Mouse (Mus musculus) lung, adult 2 months (tissue): ENCODE results near the gene Snf8. TPM values are rescaled to one million over a fixed set of nuclear protein-coding genes. Genes with fewer than 3 reads are reported as not detected.
A peak's percentile ranks its signal among the peaks of the same experiment; 100 is the strongest.

Experiments
- DNase-seq: peaks from one replicate; pipeline ENCODE4 v3.0.0; 2022
- H3K4me1 ChIP-seq: fragments of 200-500 bp; 2 replicates; pipeline ENCODE4 v1.6.1; 2011; ENCODE audit warnings: low read length; ENCODE audit not compliant: control insufficient read depth, insufficient read depth
- H3K4me3 ChIP-seq: fragments of 200-500 bp; replicated peaks from 2 replicates; pipeline ENCODE3; 2011; ENCODE audit warnings: low read depth, mild to moderate bottlenecking, control low read depth, low read length; ENCODE audit errors: extremely low read depth
- CTCF ChIP-seq: fragments of 200-500 bp; IDR thresholded peaks from 2 replicates; pipeline ENCODE4 v1.5.1; 2011; ENCODE audit warnings: mild to moderate bottlenecking, low read length, control low read depth; ENCODE audit not compliant: insufficient read depth
- POLR2A ChIP-seq: fragments of 200-500 bp; IDR thresholded peaks from 2 replicates; pipeline ENCODE4 v1.6.1; 2011; ENCODE audit warnings: low read depth, mild to moderate bottlenecking, control low read depth, low read length, borderline replicate concordance; ENCODE audit errors: extremely low read depth
- WGBS: fragments of 180-500 bp; shearing (Covaris S2); methylation state at CpG from one replicate; pipeline ENCODE4 v1.1.7; 2018; 5-methylcytosine and 5-hydroxymethylcytosine counted together
- polyA plus RNA-seq: library from polyadenylated mRNA; depleted of rRNA; stranded (reverse); fragments of >200 nt; gene quantifications from 2 replicates; pipeline ENCODE4 v1.2.3, GENCODE M21; 2012

The Snf8 gene
- polyA plus RNA-seq, 1 experiment: 24.1 TPM

DNA sequence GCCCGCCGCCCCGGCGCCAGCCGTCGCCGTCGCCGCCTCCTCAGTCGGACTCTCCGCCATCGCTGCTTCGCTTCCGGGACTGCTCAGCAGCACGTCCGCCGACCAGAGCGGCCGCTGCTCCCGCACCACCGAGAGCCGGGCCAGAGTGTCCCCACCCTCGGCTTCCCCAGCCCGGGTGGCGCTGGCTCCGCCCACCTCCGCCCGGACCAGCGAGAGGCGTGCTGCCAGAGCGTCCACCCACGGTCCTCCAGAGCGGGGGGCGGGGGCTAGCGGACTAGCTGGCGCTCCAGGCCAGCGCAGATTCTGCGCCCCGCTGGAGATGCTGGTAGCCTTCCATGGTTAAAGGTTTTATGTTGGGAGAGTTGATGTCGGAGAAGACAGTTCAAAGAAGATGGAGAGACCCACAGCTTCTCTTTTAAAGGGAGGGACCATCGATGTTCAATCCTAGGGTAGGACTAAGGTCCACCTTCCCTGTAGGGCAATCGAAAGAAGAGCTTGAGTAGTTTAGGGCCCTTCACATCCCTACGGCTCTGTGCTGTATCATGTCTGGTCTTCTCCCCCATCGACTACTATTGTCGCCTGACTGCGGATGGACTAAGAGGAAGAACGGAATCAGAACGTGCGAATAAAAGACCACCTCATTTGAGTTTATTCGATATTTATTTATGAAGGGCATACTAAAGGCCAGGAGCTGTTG, 30.7 kb downstream of the Snf8 start, which contains the start of gene Ube2z:
TSS of gene Ube2z (minus strand) at position 174 of the 697 bp plus-strand sequence.
- TF ChIP-seq CTCF (no peak), POLR2A (peak; percentile 84)
- DNase-seq: peak; percentile 95
- 5% methylated on average over 50 of the region's 50 CpGs for WGBS

DNA sequence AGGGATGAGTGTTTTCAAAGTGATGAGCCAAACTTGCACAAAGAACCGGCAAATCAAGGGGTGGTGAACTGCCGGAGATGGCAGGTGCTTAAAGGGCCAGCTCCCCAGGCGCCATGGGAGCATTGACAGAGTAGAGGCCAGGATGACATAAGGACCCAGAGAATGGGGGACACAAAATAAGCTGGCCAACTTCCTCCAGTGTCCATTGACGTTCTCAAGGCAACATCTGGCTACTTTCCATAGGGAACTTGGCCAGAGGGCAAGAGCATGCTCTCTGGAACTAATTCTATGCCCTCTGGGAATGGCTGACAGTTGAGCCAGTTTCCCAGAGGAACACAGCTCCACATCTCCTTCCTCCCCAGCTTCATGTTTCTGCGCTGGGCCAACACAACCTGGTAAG, 33.5 kb downstream of the Snf8 start:
- 49% methylated on average over 5 of the region's 5 CpGs for WGBS
- Histone ChIP-seq H3K4me3 (no peak overlapping the region), H3K4me1 (peaks cover 8% of the 10 kb centered on the region)
- no peak for DNase-seq
- TF ChIP-seq CTCF: no peak
- no peak for TF ChIP-seq POLR2A

More for the DNA sequence above, 30.7 kb downstream of the Snf8 start, which contains the start of gene Ube2z:
- peaks cover 13% of the 10 kb centered on the region for H3K4me1 ChIP-seq
- H3K4me3 ChIP-seq: peak within 1 kb of the TSS; percentile 76

- no peak for TF ChIP-seq POLR2A
- DNase-seq: no peak
- Histone ChIP-seq H3K4me1 (peaks cover 4% of the 10 kb centered on the region; the same call in 1 of the 2 replicates), H3K4me3 (no peak overlapping the region)
- WGBS: 93% methylated on average over 7 of the region's 7 CpGs
Observed at GRCm38 (mm10) chr11:96070353-96070752, 35.7 kb downstream of the Snf8 start.

DNA sequence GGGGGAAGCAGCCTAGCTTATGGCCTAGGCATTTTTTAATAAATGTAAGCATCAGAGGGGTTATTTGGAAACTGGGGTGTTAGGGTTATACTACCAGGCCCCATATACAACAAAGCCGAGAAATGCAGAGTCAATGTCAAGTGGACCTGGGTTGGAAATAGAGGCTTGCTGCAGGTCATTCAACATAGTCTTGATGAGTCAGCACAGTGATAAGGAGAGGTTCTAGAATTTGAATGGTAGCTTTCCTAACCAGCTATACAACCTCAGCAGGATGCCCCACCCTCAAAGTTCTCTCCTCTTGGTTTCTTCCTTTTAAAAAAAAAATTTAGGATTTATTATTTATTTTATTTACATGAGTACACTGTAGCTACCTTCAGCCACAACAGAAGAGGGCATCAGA, 36.3 kb downstream of the Snf8 start:
- DNase-seq: no peak
- H3K4me3 ChIP-seq: no peak overlapping the region
- 90% methylated on average over 1 of the region's 1 CpGs for WGBS
- TF ChIP-seq CTCF (no peak), POLR2A (no peak)
- H3K4me1 ChIP-seq: peaks cover 4% of the 10 kb centered on the region; the same call in 1 of the 2 replicates

DNA sequence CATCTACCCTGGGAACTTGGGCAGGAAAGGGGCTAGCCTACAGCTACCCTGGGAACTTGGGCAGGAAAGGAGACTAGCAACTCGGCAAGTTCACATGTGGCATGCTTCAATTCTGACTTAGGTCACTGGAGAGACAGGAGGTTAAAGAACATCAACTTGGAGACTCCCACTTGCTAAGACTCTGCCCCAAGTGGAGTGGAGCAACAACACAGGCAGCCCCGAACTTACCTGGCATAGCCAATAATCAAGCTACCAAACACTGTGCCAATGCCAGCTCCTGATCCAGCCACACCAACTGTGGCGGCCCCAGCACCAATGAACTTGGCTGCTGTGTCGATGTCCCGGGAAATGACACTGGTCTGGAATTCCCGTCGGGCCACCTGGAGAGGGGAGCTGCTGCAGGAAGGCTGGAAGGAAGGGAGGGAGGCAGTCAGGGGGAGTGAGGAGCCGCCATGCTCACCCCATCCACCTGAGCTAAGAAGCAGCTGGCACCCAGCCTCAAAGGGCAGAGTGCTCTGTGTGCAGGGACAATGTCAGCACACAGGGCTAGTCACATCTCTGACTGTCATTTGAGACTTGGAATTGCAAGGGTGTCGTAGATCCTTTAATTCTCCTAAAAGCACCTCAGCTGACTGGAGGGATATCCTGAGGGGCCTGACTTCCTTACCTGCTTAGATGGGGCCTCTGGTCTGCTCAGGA, 38.8 kb downstream of the Snf8 start:
- peaks cover 6% of the 10 kb centered on the region; the same call in 1 of the 2 replicates for H3K4me1 ChIP-seq
- no peak overlapping the region for H3K4me3 ChIP-seq
- 75% methylated on average over 9 of the region's 9 CpGs for WGBS
- TF ChIP-seq POLR2A (no peak), CTCF (no peak)
- no peak for DNase-seq

GRCm38 (mm10) chr11:96074351-96075176, 39.9 kb downstream of the Snf8 start:
- peak overlapping the region; percentile 89 for H3K4me3 ChIP-seq
- TF ChIP-seq POLR2A: no peak
- no peak for TF ChIP-seq CTCF
- peaks cover 6% of the 10 kb centered on the region; the same call in 1 of the 2 replicates for H3K4me1 ChIP-seq
- DNase-seq: no peak
- 12% methylated on average over 17 of the region's 17 CpGs for WGBS

- peak overlapping the region; percentile 89 for H3K4me3 ChIP-seq
- under 1% methylated on average over 15 of the region's 15 CpGs for WGBS
- no peak for TF ChIP-seq CTCF
- TF ChIP-seq POLR2A: no peak
- H3K4me1 ChIP-seq: peaks cover 6% of the 10 kb centered on the region; the same call in 1 of the 2 replicates
- no peak for DNase-seq
Observed at GRCm38 (mm10) chr11:96075177-96075508, 40.5 kb downstream of the Snf8 start.

GRCm38 (mm10) chr11:96075509-96076220, 41.0 kb downstream of the Snf8 start, which contains the start of gene Atp5g1:
Gene Atp5g1, minus strand, starts transcription at chr11:96075670.
- TF ChIP-seq CTCF: no peak
- peak; percentile 93; the same call in 1 of the 2 replicates for TF ChIP-seq POLR2A
- Histone ChIP-seq H3K4me1 (peaks cover 6% of the 10 kb centered on the region; the same call in 1 of the 2 replicates), H3K4me3 (peak within 1 kb of the TSS; percentile 89)
- WGBS: under 1% methylated on average over 37 of the region's 37 CpGs
- peak; percentile 99 for DNase-seq
